Mouse (Mus musculus) forebrain, embryonic 14.5 days (tissue): ENCODE measurements around the gene Gm10322. TPM values are rescaled to one million over a fixed set of nuclear protein-coding genes. Genes with fewer than 3 reads are reported as not detected.

Experiments
- ATAC-seq: fragments of 200-750 bp; cut with Nextera tagmentation; 2 replicates; pipeline ENCODE4 v1.8.0; 2017; ENCODE audit warnings: mild to moderate bottlenecking, moderate library complexity
- DNase-seq: peaks from one replicate; pipeline ENCODE4 v3.0.0-alpha.2; 2015; ENCODE audit warnings: low spot score
- H3K27ac ChIP-seq: fragments of 300-500 bp; sonication (generic); 2 replicates; pipeline ENCODE4 v1.5.1; 2014; ENCODE audit warnings: low read depth, mild to moderate bottlenecking, control low read depth, low read length, moderate library complexity
- H3K27me3 ChIP-seq: fragments of 300-500 bp; sonication (generic); replicated peaks from 2 replicates; pipeline ENCODE4 v1.6.1; 2014; ENCODE audit warnings: low read length, control low read depth, mixed read lengths; ENCODE audit not compliant: control insufficient read depth, insufficient read depth
- H3K36me3 ChIP-seq: fragments of 300-500 bp; sonication (generic); 2 replicates; pipeline ENCODE4 v1.6.1; 2014; ENCODE audit warnings: low read length, control low read depth; ENCODE audit not compliant: control insufficient read depth, insufficient read depth
- H3K4me1 ChIP-seq: fragments of 300-500 bp; sonication (generic); 2 replicates; pipeline ENCODE4 v1.6.1; 2014; ENCODE audit warnings: antibody characterized with exemption, low read length, control low read depth; ENCODE audit not compliant: control insufficient read depth, insufficient read depth
- H3K4me2 ChIP-seq: fragments of 300-500 bp; sonication (generic); 2 replicates; pipeline ENCODE4 v1.6.1; 2014; ENCODE audit warnings: mild to moderate bottlenecking, control low read depth, low read length
- H3K4me3 ChIP-seq: fragments of 300-500 bp; sonication (generic); 2 replicates; pipeline ENCODE4 v1.5.1; 2014; ENCODE audit warnings: low read depth, low read length, control low read depth
- H3K9ac ChIP-seq: fragments of 300-500 bp; sonication (generic); 2 replicates; pipeline ENCODE4 v1.6.1; 2014; ENCODE audit warnings: mild to moderate bottlenecking, low read length, control low read depth, moderate library complexity
- H3K9me3 ChIP-seq: fragments of 300-500 bp; sonication (generic); replicated peaks from 2 replicates; pipeline ENCODE4 v1.6.1; 2016; ENCODE audit warnings: low read length, control low read depth, mixed read lengths; ENCODE audit not compliant: control insufficient read depth
- WGBS: fragments of 180-500 bp; shearing (Covaris S2); extraction: QIAGEN DNeasy Blood & Tissue Kit; methylation state at CpG from one replicate; pipeline ENCODE4 v1.1.7; 2014; 5-methylcytosine and 5-hydroxymethylcytosine counted together
- polyA plus RNA-seq: library from polyadenylated mRNA; unstranded; fragments of >200 nt; fragmentation: Nextera tagmentation; extraction: Ambion mirVana; gene quantifications from 2 replicates; pipeline ENCODE4 v1.2.1, GENCODE M21; 2014

Gm10322 gene
- polyA plus RNA-seq, 1 experiment from 2014 or later: not detected

DNA sequence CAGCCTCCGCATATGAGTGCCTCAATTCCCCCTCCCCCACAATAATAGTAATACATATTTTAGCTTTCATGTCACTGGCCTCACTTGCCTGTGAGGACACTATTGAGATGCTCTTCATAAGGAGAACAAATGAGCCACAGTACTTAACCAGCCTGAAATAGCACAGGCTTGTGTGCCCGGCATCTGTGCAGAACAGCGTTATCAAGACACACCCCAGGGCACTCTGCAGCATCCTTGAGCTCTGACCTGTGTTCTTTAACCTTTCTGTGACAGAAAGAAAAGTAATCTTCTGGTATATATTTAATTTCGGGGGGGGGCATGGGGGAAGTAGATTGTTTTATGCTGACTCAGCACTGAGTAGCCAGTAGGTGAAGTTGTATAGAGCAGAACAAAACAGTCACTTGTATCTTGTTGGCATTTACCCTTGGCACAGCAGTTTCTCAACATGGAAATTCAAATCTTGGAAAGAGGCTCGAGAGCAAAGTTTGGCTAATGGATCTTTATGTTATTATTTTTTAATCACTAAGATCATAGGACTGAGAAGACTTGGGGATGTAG, 31.0 kb downstream of the Gm10322 start:
- Histone ChIP-seq H3K4me1 (no peaks in the 10 kb centered on the region), H3K36me3 (no peaks in the 10 kb centered on the region), H3K27me3 (no peaks in the 10 kb centered on the region), H3K9ac (no peak overlapping the region), H3K4me2 (no peak overlapping the region), H3K27ac (no peak overlapping the region), H3K9me3 (0 out of 2 replicates have a peak, but pooled peaks cover 3% of the 10 kb centered on the region), H3K4me3 (no peak overlapping the region)
- no peak for DNase-seq
- WGBS: 91% methylated on average over 5 of the region's 5 CpGs
- ATAC-seq: no peak

- ATAC-seq (no peak), DNase-seq (no peak)
- H3K4me3 ChIP-seq: no peak overlapping the region
- H3K9me3 ChIP-seq: peaks cover 4% of the 10 kb centered on the region; the same call in 1 of the 2 replicates
- H3K4me1 ChIP-seq: no peaks in the 10 kb centered on the region
- H3K27me3 ChIP-seq: no peaks in the 10 kb centered on the region
- 79% methylated on average over 13 of the region's 13 CpGs for WGBS
- no peak overlapping the region for H3K4me2 ChIP-seq
- no peaks in the 10 kb centered on the region for H3K36me3 ChIP-seq
- no peak overlapping the region for H3K27ac ChIP-seq
- no peak overlapping the region for H3K9ac ChIP-seq
Observed at GRCm38 (mm10) chr10:59656799-59657198, 40.9 kb downstream of the Gm10322 start.

GRCm38 (mm10) chr10:59664765-59665164, 48.9 kb downstream of the Gm10322 start:
- ATAC-seq: no peak
- no peak overlapping the region for H3K4me3 ChIP-seq

DNA sequence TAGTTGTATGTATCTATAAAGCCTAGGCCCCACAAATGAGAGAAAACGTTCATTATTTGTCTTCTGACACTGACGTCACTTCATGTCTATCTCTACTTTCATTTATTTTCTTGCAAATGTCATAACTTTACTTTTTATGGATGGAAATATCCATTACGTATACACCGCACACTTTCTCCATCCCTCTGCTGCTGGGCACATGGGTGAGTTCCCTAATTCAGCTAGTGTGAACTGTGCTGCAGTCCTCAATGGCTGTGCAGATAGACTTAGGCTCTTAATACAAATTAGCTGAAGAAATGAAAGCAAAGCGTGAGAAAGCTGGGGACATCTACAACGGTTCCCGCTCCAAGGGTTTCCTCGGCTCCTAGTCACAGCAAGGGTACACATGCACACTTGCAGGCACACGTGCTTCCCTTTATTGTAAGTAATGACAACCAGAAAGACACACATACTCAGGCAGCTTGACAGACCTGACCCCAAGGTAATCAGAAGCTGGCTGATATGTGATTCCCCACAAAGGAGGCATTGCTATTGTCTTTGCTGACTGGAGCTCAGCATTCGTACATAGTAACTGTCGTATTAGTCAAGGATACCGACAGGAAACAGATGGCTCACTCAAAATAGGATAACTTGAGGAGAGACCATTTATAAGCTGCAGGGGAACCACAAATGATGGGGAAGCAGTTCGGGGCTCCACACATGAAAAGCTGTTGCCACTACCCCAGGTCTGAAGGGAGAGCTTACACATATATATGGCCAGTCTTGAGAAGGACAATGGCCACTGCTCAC, 49.8 kb downstream of the Gm10322 start:
- Histone ChIP-seq H3K4me2 (no peak overlapping the region), H3K9me3 (no peaks in the 10 kb centered on the region), H3K36me3 (no peaks in the 10 kb centered on the region), H3K9ac (no peak overlapping the region), H3K27me3 (no peaks in the 10 kb centered on the region), H3K4me1 (0 out of 2 replicates have a peak, but pooled peaks cover 2% of the 10 kb centered on the region), H3K27ac (no peak overlapping the region), H3K4me3 (no peak overlapping the region)
- DNase-seq: no peak
- no peak for ATAC-seq
- WGBS: 79% methylated on average over 13 of the region's 13 CpGs

More at GRCm38 (mm10) chr10:59664765-59665164, 48.9 kb downstream of the Gm10322 start:
- H3K27me3 ChIP-seq: no peaks in the 10 kb centered on the region
- H3K4me1 ChIP-seq: 0 out of 2 replicates have a peak, but pooled peaks cover 2% of the 10 kb centered on the region
- H3K27ac ChIP-seq: no peak overlapping the region
- WGBS: 76% methylated on average over 2 of the region's 2 CpGs
- no peak for DNase-seq
- H3K36me3 ChIP-seq: no peaks in the 10 kb centered on the region
- no peak overlapping the region for H3K9ac ChIP-seq
- H3K4me2 ChIP-seq: no peak overlapping the region
- H3K9me3 ChIP-seq: peaks cover 4% of the 10 kb centered on the region; the same call in 1 of the 2 replicates

Other genes starting within 250 kb of the Gm10322 start
- gene Gm10273, start 220.4 kb upstream of the Gm10322 start, polyA plus RNA-seq: not detected in 2 replicates
- gene Pla2g12b, start 212.4 kb upstream of the Gm10322 start, polyA plus RNA-seq: not detected in 2 replicates
- 0.41 TPM in 1 of 2 replicates, not detected in the other for gene Oit3, start 174.3 kb upstream of the Gm10322 start, polyA plus RNA-seq
- 19.5 and 23.2 TPM in 2 replicates for gene Mcu, start 629 bp downstream of the Gm10322 start, polyA plus RNA-seq
- 69.1 and 72.0 TPM in 2 replicates for gene Micu1, start 86.4 kb downstream of the Gm10322 start, polyA plus RNA-seq